Mouse (Mus musculus) natural killer cell, adult 2 months (primary cell): ENCODE measurements at regions not wholly inside any gene's neighbourhood (a gene's known extent, or its start where the extent isn't known, plus 50 kb on each side); places are given as distances from the start of the nearest gene placed in this dataset.
A peak's percentile ranks its signal among the peaks of the same experiment; 100 is the strongest.

Experiments used
- DNase-seq, 2 experiments: peaks; one replicate each; pipeline ENCODE4 v3.0.0; 2022; ENCODE audit warnings: low spot score in 2 of 2

DNA sequence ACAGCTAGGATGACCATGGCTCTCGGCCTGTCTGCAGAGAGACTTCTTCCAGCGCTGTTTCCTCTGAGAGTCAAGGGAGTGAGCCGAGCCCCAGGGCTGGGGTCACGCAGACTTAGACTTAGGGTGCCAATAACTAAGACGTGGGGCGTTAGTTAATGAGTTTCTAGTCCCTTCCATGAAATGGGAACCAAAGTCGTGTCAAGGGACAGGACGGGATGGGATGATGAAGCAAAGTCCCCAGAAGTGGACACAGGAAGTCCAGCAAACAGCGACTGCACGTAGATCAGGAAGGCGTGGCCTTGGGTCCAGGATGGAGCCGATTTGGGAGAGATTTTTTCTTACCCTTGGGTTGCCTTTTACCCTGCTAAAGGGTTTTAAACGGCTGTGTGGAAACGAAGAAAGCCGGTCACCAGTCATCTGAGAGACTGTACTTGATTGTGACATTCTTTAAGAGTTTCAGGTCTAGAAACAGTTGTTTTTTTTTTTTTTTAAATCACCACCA is 112.5 kb upstream of the Egln3 start:
- DNase-seq, result no peak

DNA sequence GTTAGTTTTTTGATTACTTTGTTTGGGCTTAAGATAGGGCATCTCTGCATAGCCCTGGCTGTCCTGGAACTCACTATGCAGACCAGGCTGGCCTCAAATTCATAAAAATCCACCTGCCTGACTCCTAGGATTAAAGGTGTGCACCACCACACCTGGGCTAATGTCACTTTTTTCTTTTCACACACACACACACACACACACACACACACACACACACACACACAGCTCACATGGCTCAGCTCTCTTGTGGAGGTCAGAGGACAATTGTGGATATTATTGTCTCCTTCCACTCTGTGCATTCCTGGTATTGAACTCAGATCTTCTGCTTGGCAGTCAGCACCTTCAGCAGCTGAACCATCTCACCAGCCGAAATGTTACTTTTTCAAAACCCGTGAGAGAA is 110.5 kb upstream of the Egln3 start:
- no peak for DNase-seq

- DNase-seq, result peak; percentile 17 to 36
These were observed 109.7 kb upstream of the Egln3 start for GRCm38 (mm10) chr12:54313211-54313845.

GRCm38 (mm10) chr12:54312522-54313210 is 109.0 kb upstream of the Egln3 start:
- no peak for DNase-seq

GRCm38 (mm10) chr12:54311896-54312521 is 108.3 kb upstream of the Egln3 start:
- DNase-seq, result no peak

GRCm38 (mm10) chr12:54309874-54310273 is 106.2 kb upstream of the Egln3 start:
- no peak for DNase-seq

GRCm38 (mm10) chr12:54309219-54309618 is 105.6 kb upstream of the Egln3 start:
- no peak for DNase-seq

DNA sequence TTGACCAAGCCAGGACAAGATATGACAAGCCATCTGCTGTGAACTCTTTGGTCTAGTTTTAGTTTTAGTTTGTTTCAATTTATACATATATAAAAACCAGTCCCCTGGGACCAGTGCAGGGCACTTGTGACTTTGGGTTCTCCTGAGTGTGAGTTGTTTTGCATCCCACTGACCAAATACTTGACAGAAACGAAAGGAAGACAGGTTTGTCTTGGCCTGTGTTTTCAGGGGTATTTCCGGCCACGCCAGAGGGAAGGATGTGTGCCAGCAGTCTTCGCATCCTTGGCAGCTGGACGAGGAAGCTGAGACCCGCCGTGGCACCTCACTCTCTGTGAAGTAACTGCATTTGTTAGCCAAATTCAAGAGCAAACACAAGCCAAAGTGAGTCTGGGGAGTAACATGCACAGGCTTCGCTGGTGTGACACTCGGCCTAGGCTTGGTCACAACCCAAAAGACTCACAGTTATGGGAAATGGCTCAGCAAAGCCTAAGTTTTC is 101.5 kb upstream of the Egln3 start:
- no peak for DNase-seq

GRCm38 (mm10) chr12:54303746-54304145 is 100.1 kb upstream of the Egln3 start:
- DNase-seq, result no peak

- DNase-seq, result no peak
These were observed 95.8 kb upstream of the Egln3 start for GRCm38 (mm10) chr12:54299506-54299905.

DNA sequence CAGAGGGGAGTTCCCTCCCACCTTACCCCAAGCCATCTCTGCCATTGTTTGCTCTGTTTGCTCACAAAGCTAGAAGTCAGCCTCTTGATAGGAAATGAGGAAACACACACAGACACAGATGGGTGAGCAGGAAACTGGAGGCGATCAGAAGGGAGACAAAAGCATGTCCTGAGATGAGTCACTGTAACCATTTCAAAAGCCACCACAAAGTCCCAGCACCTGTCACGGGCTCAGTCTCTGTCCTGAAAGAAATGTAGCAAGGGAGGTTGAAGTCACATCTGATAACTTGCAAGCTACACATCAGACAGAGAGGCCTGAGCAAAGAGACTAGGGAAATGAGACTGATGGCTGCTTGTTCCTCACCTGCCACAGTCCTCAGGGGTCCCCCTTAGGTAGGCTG is 89.6 kb upstream of the Egln3 start:
- no peak for DNase-seq

- no peak for DNase-seq
These were observed 86.7 kb upstream of the Egln3 start for GRCm38 (mm10) chr12:54290311-54290710.

DNA sequence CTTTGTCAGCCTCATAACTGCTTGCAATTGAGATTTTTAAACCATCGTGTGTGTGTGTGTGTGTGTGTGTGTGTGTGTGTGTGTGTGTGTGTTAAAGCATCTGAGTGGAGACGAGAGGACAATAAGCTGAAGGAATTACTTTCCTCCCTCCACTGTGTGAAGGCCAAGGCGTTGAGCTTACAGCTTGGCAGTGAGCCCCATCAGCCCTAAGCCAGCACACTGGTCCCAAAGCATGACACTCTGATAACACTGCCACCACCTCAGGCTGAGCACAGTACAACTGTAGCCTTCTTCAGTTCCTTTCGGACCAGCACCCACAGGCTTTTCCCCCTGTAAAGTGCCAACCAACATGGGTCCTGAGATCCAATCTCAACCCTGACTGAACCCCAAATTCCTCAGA is 85.1 kb upstream of the Egln3 start:
- DNase-seq, result no peak

DNA sequence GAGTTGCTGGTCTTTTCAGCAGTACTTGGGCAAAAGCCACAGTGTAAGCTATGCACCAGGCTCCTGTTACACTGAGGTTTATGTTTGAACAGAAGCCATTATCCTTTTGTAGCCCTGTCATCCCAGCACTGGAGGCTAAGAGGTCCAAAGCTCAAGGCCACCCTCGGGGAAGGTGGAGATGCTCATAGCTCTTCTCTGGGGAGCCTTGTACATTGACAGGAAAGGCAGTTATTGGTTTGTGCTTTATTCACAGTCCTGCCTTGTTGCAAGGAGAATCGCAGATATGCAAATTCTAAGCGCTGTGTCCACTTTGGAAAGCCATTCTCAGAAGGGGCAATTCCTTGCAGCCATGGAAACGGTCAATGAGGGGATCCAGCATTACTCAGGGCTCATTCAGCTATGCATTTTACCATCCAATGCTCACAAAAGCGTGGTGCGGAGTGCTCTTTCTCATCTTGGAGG is 84.4 kb upstream of the Egln3 start:
- DNase-seq, result no peak

GRCm38 (mm10) chr12:54286911-54287819 is 83.5 kb upstream of the Egln3 start:
- DNase-seq, result no peak

- DNase-seq, result no peak
These were observed 80.0 kb upstream of the Egln3 start for GRCm38 (mm10) chr12:54283646-54284045.

DNA sequence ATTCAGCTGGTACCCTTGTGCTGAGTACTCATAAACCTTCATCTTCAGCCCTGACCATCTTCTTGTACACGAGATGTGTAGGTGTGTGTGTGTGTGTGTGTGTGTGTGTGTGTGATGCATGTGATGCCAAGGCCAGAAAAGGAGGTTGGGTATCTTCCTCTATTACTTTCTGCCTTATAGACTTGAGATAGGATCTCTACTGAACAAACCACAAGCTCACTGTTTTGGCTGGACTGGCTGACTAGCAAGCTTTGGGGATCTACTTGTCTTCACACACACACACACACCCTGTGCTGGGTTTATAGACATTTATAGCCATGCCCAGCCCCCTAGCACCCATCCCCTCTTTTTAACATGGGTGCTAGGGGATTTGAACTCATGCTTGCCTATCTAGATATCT is 79.4 kb upstream of the Egln3 start:
- DNase-seq, result no peak

- no peak for DNase-seq
These were observed 78.7 kb upstream of the Egln3 start for GRCm38 (mm10) chr12:54282281-54282921.

GRCm38 (mm10) chr12:54280457-54280856 is 76.8 kb upstream of the Egln3 start:
- no peak for DNase-seq

DNA sequence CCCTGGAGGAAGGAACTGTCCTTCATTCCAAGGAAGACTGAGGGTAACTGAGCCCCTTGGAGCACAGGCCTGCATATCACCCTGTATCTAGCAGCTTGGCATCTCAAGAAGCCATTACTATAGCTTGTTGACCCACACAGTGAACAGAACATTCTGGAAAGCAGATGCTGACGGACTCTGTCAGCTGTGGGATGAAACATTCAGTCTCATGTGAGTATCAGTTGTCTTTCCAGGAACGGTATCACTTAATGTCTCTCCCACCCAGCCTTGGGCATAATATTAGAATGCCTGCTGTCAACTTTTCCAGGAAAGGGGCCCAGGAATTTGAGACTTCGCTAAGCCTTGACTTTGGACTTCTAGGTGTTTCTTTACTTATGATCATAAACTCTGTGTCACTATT is 76.3 kb upstream of the Egln3 start:
- no peak for DNase-seq

- no peak for DNase-seq
These were observed 73.4 kb upstream of the Egln3 start for GRCm38 (mm10) chr12:54276978-54277537.
